Mouse (Mus musculus) E14TG2a.4 (cell line): Measurements from ENCODE around the gene Ppp1r12c.

Experiments
- CTCF ChIP-seq: conservative IDR thresholded peaks from 2 replicates; pipeline ENCODE4 v1.5.1; 2014; ENCODE audit warnings: low read length
- POU5F1 ChIP-seq: IDR thresholded peaks from 2 replicates; pipeline ENCODE4 v1.6.1; 2014; ENCODE audit warnings: low read length, borderline replicate concordance

DNA sequence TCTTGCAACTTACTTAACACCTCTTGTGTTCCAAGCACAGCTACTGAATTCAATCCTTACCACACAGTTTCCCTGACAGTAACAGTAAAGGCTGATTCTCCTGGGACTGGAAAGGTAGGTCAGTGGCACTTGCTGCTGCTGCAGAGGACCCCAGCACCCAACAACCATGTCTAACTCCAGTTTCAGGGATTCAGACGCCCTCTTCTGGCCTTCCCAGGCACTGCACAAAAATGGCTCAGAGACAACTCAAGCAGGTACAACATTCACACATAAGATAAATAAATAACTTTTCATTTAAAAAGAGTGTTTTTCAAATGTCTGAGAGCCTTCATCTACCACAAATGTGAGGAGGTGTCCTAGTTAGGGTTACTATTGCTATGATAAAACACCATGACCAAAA, 54.3 kb downstream of the Ppp1r12c start:
- TF ChIP-seq POU5F1 (no peak), CTCF (peak; percentile 68)
